Mouse (Mus musculus) c-Kit-positive CD71-negative TER-119-negative erythroid progenitor cells, embryonic 14.5 days (primary cell): ENCODE measurements around the gene Ddx54.

Source experiments
- DNase-seq: peaks from one replicate; pipeline ENCODE4 v3.0.0-alpha.2; 2013; ENCODE audit warnings: low read depth

The Ddx54 gene

DNA sequence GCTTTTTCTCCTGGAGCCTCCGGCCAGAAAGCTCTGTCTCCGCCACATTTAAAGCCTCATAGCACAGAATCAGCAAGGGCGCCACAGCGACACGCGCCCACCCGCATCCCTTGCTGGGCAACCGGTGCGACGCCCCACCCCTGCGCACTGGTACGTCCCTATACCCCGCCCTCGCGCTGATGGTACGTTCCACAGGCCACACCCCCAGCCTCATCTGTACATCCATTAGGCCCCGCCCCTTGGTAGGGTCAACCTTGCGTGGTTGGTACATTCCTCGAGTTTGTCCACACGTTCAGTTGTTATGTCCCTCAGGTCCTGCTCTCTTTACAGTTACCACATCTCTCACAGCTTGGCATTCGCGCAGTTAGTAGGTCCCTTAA, at the start of gene Ddx54, which contains the start of gene Rita1:
Ddx54 (plus strand) TSS at position 298 of the 380 bp plus-strand sequence.
Rita1 (minus strand) TSS at position 148 of the 380 bp plus-strand sequence.
- DNase-seq, result peak; percentile 89

DNA sequence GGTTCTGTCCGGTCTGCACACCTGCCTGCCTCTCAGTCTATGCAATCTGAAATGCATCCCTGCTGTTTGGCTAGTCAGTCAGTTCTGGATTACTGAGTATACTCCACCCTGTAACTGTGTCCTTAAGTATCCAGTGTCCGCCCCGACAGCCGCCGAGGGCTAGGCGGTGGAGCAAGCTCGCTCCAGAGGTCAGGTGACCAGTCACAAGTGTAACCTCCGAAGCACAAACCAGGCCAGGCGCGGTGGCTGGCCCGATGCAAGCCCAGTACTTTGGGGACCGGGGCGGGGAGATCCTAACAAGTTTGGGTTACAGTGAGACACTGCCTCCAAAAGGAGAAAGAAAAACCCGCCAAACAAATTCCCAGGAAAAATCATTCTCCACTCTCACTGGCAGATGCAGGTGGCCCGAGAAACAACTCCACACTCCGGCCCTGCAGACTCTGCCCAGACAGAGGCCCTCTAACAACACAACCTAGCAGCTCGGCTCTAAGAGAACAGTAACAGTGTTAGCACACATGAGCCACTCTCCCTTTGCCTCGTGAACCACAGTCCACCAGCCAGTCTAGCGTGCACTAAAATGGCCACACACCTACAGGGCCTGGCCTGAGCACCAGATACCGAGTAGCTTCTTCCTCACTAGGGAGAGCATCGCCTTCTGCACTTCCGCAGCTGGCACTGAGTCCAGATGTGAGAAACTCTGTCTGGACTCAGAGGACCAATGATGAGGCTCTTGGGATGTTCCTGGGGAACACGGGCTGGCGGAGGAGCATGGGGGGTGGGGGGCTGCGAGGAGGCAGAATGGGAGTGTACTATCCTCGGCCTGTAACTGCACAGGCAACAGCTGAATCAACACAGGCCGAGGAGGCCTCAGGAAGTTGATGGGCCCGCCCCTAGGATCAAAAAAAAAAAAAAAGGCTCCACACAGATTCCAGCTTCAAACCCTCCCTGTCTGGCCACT, 49.3 kb upstream of the Ddx54 start:
- no peak for DNase-seq

DNA sequence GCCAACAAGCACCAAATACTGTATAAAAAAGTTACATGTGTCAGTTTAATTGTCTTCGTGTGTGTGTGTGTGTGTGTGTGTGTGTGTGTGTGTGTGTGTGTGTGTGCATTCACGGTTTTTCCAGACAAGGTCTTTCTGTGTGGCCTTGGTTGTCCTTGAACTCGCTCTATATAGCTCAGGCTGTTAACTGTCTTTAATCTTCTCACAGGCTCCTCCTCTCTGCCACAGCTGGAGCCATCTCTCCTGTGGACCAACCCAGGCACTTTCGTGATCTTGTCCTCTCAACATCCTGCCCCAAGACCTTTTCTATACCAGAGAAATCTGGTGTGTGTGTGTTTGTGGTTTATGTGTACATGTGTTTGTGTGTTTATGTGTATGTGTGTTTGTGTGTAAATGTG, 48.6 kb upstream of the Ddx54 start:
- no peak for DNase-seq

DNA sequence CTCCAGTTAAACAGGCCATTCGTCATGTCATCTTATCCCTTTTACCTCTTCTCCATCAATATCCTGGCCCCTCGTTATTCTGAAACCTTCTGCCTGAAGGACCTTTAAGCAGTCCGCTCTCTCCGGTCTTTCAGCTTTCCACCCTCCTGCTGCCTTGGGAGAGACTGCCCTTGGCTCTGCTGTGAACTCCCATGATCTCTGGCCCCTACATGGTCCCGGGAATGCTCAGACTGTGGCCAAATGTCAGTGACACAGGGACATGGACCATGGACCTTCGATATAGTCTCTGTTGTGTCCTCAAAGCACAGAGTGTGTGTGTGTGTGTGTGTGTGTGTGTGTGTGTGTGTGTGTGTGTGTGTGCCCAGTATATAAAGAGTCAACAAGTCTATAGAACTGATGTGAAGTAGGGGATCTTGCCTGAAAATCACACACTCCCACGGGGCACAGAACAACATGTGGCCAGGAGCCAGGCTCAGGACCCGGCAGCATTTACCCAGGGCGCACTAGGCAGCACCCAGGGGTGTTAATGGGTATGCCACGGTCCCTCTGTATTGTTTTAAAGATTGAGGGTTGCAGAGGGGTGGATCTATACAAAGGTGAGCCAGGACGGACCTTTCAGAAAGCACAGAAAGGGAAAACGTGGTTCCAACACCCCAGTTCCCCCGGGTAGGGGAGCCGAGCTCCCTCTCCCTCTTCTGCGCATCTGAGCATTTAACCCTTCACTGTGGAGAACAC, 47.2 kb upstream of the Ddx54 start:
- no peak for DNase-seq

DNA sequence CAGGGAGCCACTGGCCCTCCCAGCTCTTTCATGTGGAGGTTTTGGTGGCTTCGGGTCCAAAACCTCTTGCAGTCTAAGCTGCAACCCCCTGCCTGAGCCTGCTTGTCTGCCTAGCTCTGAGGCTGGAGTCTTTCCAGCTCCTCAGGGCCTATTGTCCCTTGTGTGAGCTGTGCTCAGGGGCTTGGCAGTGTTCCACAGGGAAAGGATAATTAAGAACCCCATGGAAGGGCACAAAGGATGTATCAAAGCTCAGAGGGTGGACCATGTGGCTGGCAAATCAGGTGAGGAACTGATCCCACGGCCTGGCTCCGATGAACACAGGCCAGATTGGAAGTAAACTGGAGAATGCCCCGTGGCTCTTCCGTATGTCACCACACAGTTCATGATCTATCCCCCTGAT, 46.4 kb upstream of the Ddx54 start:
- no peak for DNase-seq

DNA sequence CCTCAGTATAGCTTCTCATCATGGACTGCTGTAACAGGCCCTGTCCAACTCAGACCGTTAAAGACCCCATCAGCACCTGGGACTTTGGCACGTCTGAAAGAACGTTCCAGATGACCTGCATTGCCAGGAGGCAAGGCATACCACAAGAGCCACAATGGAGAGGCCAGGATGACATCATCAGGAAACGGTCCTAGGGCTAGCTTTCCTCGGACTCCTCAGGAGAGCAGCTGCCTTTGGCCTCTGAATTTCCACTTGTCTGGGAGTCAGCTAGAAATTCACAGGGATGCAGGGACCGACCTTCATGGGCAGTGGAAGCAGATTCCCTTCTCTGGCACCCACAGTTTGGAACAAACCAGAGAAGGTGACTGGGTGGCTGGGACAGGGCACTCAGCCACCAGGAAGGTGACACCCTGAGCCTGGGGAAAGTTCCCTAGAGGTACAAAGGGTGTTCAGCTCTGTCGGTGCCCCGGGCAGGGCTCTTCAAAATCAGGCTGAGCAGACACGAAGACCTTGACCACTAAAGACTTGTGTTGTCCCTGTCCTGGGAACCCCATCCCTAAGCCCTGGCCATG, 45.8 kb upstream of the Ddx54 start:
- no peak for DNase-seq

DNA sequence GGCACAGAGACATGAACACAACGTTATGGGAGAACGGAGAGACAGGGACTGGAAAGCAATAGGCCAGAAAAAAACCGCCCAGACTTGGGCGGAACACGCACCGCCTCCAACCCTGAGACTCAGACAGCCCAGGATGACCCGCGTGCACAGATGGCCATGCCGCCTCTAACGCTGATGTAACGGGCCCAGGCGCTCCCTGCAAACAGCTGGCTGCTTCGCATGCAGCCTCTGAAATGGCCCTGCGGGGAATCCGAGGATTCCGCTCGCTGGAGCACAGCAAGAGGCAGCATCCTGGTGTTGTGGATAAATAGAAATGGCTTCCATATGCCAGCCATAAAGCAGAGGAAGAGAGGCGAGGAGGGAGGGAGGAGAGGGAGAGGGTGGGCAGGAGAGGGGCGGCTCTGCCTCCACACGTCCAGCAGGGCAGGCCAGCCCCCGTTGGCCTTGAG, 45.3 kb upstream of the Ddx54 start:
- DNase-seq, result no peak

DNA sequence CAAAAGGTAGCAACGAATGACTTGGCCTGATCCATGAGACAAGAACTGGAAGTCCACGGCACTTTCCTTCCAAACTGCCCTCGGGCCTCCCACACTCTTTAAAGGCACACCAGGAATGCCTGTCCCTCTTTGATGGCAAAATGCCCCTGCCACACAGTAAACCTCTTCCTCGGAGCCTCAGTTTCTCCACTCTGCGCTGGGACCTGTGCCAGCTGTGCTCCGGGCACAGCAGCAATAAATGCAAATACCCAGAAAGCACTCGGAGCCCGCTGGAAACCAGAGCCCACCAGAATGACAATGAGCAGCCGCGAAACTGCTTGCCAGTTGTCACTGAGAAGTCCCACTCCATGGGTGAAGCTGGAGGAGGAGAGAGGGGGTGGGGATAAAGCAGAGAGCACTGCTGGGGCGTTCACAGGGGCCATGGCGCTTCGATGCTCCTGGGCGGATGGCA, 44.8 kb upstream of the Ddx54 start:
- no peak for DNase-seq

DNA sequence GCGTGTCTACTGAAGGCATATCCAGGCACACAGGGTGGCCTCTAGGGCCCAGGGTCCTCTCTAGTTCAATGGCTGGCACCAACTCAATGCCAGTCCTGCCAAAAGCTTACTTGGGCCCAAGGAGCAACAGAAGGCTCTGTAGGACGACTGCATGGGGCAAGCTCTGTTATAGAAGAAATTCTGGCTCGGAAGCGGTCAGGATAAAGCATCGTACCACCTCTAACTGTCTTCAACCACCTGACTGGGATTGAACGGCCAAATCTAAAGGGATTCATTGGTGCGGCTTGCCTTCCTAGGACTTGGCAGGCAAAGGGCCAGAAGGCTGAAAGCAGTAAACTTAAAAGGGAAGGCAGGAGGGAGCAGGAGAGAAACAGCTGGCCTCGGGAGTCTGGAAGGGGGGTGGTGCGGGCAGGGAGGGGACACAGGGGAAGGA, 44.2 kb upstream of the Ddx54 start:
- DNase-seq, result no peak

DNA sequence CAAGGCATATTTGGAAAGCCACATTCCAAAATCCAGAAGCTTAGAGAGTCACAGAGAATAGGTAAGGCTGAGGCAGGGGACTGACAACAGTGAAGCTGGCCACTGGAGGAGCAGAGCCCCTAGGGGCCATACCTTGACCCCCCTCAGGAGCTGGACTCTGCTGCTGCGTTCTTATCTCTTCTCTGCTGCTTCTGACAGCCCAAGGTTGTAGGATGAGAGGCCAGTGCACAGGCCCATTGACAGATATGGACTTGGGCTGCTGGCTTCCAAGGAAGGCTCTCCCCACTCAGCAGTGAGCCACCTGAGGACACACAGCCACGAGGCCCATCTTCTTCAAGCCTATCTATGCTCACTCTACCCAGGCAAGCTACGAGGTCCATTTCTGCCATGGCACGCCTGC, 43.6 kb upstream of the Ddx54 start:
- no peak for DNase-seq

DNA sequence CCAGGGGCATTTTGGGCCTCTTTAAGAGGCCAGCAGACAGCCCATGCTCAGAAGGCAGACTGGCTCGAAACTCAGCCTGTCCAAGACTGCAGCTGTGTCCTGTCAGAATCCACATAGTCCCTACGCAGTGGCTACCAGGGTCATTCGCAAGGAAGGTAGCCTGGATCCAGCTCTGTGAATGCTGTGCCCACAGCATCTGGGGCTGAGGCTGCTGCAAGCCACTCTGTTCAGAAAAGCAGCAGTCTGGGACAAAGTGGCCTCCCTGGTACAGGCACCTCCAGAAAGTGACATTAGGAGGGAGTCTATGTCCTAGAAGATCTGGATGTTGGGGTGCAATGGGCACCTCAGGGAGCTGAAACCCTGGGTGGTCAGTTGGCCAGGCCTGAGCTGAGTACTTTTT, 42.7 kb upstream of the Ddx54 start:
- no peak for DNase-seq

DNA sequence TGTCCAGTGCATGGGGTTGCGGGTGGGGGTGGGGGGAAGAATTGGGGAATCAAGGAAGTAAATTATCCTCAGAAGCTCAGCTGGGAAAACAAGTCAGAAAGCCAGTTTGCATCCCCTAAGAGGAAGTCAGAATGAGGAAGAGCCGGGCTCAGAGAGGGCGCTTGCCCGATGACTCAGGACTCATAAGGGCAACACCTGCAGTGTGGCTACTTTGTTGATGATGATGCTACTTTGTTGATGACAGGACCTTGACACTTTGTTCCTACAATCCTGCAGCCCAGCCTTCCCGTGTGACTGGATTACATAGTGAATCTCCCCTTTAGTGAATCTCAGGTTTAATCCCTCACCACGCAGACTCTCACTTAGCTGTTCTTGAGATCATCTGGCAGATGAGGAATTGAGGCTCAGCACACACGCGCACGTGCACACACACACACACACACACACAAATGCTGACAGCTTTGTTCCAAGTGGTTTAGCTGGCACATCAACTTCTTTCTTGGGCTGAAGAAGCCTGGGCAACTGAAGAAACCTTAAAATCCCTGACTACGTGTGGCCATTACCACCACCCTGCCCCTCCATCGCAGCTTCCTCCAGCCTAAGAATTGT, 42.1 kb upstream of the Ddx54 start:
- DNase-seq, result no peak

DNA sequence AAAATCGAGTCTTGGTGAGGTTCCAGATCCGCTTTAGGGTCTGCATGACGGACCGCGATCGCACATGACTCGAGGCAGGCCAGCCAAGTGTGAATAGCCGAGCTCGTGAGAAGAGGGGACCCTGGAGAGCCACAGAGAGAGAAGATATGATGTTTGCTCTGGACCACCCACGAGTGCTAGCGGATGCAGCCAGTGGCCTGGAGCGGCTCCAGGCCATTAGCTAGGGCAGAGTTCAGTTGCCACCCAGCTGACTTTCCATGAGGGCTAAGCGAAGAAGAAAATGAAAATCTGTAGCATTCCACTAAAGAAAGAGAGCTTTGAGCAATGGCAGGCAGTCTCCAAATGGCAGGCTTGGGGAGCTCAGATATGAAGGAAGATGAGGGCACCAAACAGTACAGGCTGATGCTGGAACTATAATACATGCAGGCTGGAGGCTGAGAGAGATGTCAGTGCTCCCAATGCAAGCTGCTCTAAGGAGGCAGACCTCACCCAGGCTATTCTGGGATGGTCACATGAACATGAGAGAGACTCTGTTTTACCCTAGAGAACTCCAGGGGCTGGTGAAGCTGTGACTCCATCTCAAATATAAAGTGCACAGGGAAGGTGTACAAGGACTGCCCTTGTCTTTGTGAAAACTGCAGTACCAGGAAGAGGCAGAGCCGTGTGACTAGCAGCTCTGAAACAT, 41.3 kb upstream of the Ddx54 start:
- no peak for DNase-seq

DNA sequence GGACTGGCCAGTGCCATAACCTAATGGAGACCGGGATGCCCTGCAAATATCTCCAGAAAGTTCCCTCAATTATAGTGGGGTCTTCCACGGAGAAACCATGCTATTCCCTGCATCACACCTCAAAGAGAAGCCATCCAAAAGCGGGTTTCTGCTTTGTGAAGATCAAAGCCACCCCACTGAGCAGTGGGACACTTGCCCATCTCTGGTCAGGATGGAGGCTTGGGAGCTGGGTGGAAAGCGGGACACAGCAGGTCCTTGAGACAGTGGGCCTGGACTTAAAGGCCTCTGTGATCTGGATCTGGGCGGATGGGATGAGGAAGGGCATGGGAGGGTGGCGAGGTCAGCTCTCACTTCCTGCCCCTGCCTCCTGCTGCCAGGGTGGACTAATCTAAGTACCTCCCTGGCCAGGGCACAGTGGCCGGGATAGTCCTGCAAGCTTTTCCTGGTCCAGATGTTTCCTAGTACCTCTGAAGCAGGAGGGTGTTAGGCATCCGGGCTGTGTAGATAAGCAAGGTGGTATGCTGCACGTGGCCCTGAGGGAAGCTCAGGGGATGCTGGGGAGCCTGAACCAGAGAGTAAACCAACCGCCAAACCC, 38.0 kb upstream of the Ddx54 start:
- no peak for DNase-seq

DNA sequence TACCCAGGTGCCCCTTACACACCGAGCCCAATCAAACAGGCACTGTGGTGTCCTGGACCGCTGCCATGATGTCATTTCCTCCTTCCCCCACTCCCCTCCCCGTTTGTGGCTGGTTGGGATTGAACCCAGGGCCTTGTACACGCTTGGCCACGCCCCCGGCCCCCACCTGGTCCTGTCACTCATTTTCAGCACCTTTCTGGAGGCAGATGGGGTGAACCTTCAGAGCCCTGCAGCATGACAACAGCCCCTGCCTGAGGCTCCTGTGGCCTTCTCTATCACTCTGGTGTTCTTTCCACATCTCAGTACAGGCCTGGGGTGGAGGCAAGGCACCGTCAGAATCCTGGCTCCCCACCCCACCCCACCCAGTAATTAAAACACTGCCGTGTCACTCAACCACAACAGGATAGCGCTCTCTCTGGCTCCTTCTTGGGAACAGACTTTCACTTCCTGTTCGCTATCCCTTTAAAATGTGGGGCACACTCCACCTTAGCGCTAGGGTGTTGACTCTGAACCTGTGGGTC, 35.7 kb upstream of the Ddx54 start:
- no peak for DNase-seq

DNA sequence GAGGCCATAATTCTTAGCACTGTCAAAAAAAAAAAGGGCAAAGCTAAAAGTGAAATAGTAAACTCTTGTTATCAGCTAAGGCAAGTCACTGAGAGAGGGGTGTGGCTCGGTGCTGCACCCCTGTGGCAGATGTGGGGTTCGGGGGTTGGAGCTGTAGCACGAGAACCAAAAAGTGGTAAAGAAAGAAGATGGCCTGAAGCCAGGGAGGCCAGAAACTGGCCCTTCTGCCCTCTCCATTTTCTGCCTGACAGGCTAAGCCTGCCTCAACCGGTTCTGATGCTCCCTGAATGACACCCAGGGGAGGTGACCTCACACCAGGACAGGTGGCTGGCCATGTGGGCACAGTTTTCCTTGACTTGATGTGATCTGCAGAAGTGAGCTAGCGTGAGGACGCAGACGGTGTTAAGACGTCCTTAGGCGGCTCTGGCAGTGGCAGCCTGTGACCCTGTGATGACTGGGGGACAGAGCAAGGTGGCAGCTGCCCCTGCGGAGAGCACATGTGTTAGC, 34.6 kb upstream of the Ddx54 start:
- no peak for DNase-seq

DNA sequence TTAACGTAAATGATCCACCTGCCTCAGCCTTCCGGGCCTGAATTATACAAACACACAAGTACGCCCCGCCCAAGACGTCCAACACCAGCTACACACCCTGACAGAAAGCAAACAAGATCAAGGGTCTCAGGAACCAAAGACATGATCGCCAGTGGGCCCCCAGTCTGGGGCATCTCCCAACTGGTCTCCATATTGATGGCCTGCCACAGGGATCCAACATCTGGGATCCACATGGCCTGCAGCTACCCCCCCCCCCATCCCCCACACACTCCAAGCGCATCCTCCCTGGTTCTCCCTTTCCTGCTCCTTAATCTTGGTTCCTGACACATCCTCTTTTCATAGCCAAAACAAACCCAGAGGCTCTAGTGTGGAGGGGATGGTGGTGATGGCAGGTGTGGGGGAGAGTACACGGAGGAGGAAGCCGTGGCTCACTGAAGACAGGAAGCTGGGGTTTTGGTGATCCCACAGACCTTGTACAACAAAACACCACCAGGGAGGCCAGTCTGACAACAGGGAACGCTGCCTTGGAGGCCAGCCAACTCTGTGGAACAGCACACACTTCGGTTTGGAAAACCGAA, 33.9 kb upstream of the Ddx54 start:
- DNase-seq, result no peak

DNA sequence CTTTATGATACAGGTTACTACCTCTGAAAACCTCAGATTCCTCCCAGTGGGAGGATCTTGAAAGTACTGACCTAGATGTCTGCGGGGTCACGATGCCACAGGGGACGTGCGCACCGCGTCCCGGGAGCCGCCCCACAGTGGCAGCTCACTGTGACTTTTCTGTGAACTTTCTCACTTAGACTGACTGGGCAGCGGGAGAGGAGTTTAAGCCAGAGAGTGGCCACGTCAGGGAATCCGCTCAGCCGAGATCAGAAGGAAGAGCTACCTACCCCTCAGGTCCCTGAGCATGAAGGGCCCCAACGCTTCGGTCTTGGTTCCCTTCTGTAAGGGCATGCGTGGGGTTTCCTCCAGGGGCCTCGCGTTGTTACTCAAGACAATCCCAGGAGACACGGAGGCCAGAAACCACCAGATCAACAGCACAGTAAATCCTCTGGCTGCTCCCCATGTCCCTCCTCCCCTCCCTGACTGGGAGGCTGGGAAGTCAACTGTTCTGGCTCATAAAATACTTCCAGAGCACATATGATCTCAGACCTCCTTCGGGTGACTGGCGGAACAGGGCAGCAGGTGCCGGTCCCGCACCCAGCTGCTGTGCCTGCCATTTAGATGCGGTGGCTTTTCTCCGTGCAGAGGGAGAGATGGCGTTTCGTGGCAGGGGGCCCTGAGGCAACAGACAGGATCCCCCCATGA, 33.2 kb upstream of the Ddx54 start:
- DNase-seq, result no peak

DNA sequence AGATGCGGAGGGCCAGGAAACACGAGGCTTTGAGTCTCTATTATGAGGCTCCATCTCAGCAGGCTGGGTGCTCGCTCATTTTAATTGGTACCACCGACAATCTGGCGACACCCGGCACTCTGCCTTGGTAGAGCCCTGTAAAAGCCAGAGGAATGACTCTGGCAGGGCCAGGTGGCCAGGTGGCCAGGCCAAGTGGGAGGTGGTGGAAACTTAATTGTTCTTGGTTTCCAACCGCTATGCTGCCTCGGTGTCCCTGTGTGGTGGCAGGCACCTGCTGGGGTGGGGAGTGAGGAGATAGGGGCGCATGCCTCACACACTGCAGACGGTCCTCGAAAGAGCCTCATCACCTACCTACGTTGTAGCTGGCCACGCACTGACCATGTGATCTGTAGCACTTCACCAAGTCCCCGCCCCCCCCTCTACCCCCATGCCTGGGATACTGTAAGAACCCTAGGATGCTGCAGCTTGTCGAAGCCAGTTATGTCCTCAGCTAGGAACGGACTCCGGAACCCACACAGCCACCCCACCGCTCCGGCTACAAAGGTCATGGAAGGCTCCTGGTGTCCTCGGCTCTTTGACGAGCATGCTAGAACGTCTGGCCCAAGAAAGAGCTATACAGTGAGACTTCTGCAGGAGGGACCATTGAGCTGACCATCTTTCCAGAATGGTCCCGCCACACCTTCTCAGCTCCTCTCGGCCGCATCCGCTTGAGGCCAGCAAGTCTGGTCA, 32.5 kb upstream of the Ddx54 start:
- no peak for DNase-seq
